Mouse (Mus musculus) erythroblast, embryonic 14.5 days (primary cell): ENCODE data around the gene Fam120c. TPM values are rescaled to one million over a fixed set of nuclear protein-coding genes. Genes with fewer than 3 reads are reported as not detected.

Experiments
- H3K27me3 ChIP-seq: 2 replicates; pipeline ENCODE4 v1.6.1; 2012; ENCODE audit warnings: inconsistent platforms; ENCODE audit not compliant: control insufficient read depth
- H3K36me3 ChIP-seq: 2 replicates; pipeline ENCODE4 v1.6.1; 2012; ENCODE audit warnings: mild to moderate bottlenecking, inconsistent platforms; ENCODE audit not compliant: control insufficient read depth
- H3K4me1 ChIP-seq: 2 replicates; pipeline ENCODE4 v1.6.1; 2012; ENCODE audit warnings: inconsistent platforms; ENCODE audit not compliant: control insufficient read depth
- H3K4me3 ChIP-seq: replicated peaks from 2 replicates; pipeline ENCODE3; 2012; ENCODE audit warnings: moderate library complexity, mild to moderate bottlenecking, inconsistent platforms
- H3K9me3 ChIP-seq: 2 replicates; pipeline ENCODE4 v1.6.1; 2012; ENCODE audit warnings: low read length, inconsistent platforms, mixed read lengths; ENCODE audit not compliant: control insufficient read depth
- GATA1 ChIP-seq: IDR thresholded peaks from 2 replicates; pipeline ENCODE4 v1.6.1; 2012; ENCODE audit warnings: low read length, inconsistent platforms, mixed read lengths
- TAL1 ChIP-seq: IDR thresholded peaks from 3 replicates; pipeline ENCODE4 v1.6.1; 2012; ENCODE audit warnings: low read length, inconsistent platforms, mixed read lengths
- polyA plus RNA-seq: library from polyadenylated mRNA; stranded (reverse); fragments of >175 nt; gene quantifications from 2 replicates; pipeline ENCODE4 v1.2.3, GENCODE M21; 2012

Gene Fam120c
- polyA plus RNA-seq: 0.03 and 0.04 TPM in 2 replicates

- H3K27me3 ChIP-seq: peaks cover 8% of the 10 kb centered on the region
- peak within 1 kb of the TSS; percentile 82 for H3K4me3 ChIP-seq
- peaks cover 3% of the 10 kb centered on the region; the same call in 1 of the 2 replicates for H3K36me3 ChIP-seq
- peaks cover 17% of the 10 kb centered on the region for H3K4me1 ChIP-seq
- TF ChIP-seq TAL1: no peak
- no peak for TF ChIP-seq GATA1
- H3K9me3 ChIP-seq: peaks cover 8% of the 10 kb centered on the region
Observed at GRCm38 (mm10) chrX:151343761-151344500, at the start of gene Fam120c. Fam120c (plus strand) TSS chrX:151344175.

DNA sequence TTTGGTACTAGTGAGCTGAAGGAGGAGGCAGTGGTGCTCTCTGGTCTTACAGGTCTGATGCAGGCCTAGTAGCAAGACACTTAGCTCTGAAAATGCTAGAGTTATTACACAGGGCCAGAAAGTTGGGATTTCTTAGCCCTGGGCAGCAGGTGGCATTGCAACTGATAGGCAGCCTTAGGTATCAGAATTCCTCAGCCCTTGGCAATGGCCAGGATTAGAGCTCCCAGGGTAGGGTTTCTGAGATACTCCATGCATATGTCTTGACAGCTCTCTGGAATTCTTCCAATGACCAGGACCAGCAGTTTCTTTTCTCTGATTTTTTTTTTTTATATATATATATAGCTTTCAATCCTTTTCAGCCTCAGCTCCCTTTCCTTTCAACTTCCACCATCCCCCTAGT lies 45.6 kb upstream of the Fam120c start:
- Histone ChIP-seq H3K27me3 (no peaks in the 10 kb centered on the region), H3K9me3 (no peaks in the 10 kb centered on the region), H3K36me3 (no peaks in the 10 kb centered on the region), H3K4me3 (no peak overlapping the region), H3K4me1 (no peaks in the 10 kb centered on the region)
- TF ChIP-seq TAL1 (no peak), GATA1 (no peak)

- Histone ChIP-seq H3K27me3 (no peaks in the 10 kb centered on the region), H3K9me3 (no peaks in the 10 kb centered on the region), H3K4me1 (no peaks in the 10 kb centered on the region), H3K36me3 (no peaks in the 10 kb centered on the region), H3K4me3 (no peak overlapping the region)
- TF ChIP-seq TAL1 (no peak), GATA1 (no peak)
Observed at GRCm38 (mm10) chrX:151313732-151314131, 30.2 kb upstream of the Fam120c start.

DNA sequence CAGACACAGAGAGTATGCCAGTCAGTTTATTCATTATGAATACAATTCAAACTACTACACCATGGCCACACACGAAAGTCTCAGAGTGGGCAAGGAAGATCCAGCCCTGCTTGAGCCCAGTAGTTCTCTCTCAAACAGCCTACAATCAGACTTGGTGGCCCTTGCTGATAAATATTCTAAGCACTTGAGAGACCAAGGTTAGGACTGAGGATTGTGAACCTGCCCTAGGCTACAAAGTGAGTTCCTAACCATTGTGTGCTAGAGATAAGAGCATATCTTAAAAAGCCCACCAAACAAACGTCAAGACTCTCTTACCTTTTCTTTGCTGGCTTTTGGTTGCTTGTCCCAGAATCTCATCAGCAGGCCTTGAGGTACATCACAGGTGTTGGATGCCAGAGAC lies 10.4 kb upstream of the Fam120c start:
- no peaks in the 10 kb centered on the region for H3K36me3 ChIP-seq
- no peaks in the 10 kb centered on the region; the same call in 1 of the 2 replicates for H3K27me3 ChIP-seq
- H3K9me3 ChIP-seq: no peaks in the 10 kb centered on the region
- TF ChIP-seq TAL1 (no peak), GATA1 (no peak)
- H3K4me1 ChIP-seq: no peaks in the 10 kb centered on the region
- no peak overlapping the region for H3K4me3 ChIP-seq

GRCm38 (mm10) chrX:151337804-151338203 lies 6.2 kb upstream of the Fam120c start:
- Histone ChIP-seq H3K27me3 (no peaks in the 10 kb centered on the region; the same call in 1 of the 2 replicates), H3K4me3 (no peak overlapping the region)

DNA sequence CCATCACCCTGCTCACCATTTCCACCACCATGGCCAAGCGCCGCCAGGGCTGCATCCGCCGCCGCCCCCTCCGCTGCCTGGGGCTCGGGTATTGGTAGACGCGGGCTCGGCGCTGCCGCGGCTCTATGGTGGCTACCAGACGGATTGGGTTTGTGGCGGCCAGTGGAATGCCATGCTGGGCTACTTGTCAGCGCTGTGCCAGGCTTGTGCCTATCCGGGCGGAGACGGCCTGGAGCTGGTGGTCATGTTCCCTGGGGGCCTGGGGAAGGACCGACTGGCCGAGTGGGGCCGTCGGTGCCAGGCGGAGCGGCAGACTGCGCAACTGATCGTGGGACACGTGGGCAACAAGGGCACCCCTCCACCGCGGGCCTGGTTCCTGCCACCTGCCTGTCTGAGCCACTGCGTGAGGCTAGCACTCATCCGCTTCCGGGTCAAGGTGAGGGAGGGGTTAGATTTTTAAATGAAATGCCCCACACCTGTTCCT lies 568 bp downstream of the Fam120c start:
- peaks cover 8% of the 10 kb centered on the region for H3K9me3 ChIP-seq
- peak overlapping the region; percentile 82 for H3K4me3 ChIP-seq
- H3K4me1 ChIP-seq: peaks cover 17% of the 10 kb centered on the region
- peaks cover 6% of the 10 kb centered on the region for H3K36me3 ChIP-seq
- H3K27me3 ChIP-seq: peaks cover 8% of the 10 kb centered on the region
- TF ChIP-seq GATA1 (no peak), TAL1 (no peak)

More at GRCm38 (mm10) chrX:151337804-151338203, 6.2 kb upstream of the Fam120c start:
- TF ChIP-seq GATA1 (no peak), TAL1 (no peak)
- Histone ChIP-seq H3K4me1 (no peaks in the 10 kb centered on the region), H3K36me3 (no peaks in the 10 kb centered on the region), H3K9me3 (no peaks in the 10 kb centered on the region)

DNA sequence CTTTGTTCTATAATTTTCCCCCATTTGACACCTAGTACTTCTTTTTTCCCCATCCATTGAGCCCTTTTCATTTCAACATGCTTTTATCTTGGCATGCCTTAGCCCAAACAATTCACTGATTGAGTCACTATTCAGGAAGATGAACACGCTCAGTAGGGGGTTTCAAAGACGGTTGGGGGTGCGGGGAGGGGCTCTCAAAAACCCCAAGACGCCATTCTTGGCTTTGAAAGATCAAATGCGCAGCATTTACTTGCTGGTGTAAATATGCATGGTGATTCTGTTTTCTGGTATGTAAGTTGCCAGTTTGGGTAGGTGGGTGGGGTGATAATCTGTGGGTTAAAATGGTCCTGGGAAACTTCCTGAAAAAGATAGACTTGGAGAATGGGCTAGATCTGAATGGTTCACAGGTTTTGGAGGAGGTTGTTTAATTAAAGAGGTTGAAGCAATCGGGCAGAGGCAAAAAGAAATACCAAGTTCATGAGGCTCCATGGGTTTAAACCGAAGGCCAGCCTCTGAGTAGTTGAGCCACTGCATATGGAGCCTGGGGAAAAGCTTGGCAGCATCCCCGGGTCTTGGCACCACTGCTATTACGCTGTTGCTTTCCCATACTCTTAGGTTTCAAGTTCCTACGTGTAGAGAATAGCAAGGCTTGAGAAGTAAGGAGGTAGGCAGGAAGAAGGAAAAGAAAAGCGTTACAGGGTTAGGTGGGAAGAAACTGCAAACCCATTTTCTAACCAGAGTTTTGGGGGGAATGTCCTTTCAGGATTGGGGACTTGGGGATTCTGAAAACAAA lies 1.6 kb downstream of the Fam120c start:
- Histone ChIP-seq H3K9me3 (peaks cover 8% of the 10 kb centered on the region), H3K4me1 (peaks cover 17% of the 10 kb centered on the region), H3K4me3 (peak overlapping the region; percentile 82), H3K27me3 (peaks cover 8% of the 10 kb centered on the region), H3K36me3 (peaks cover 8% of the 10 kb centered on the region)
- no peak for TF ChIP-seq TAL1
- no peak for TF ChIP-seq GATA1

GRCm38 (mm10) chrX:151347278-151347677 lies 3.3 kb downstream of the Fam120c start:
- Histone ChIP-seq H3K9me3 (peaks cover 8% of the 10 kb centered on the region), H3K4me1 (peaks cover 17% of the 10 kb centered on the region), H3K4me3 (no peak overlapping the region), H3K36me3 (peaks cover 11% of the 10 kb centered on the region), H3K27me3 (peaks cover 8% of the 10 kb centered on the region)
- TF ChIP-seq GATA1 (no peak), TAL1 (no peak)

DNA sequence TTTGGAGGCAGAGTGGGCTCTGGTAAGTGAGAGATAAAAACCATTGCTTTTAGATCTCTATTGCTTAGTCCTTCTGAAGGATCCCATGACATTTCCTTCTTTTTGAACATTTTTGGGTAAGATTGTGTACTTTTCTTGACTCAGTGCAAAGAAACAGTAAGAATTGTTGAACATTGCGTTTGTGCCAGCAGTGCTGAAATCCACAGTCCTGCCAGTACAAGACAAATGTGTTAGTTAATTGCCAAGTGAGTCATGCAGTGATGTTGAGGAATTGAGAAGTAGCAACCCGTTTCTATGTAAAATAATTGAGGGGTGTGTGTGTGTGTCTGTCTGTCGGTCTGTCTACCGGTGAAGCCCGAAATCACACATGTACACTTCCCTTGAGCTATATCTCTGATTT lies 5.3 kb downstream of the Fam120c start:
- H3K4me1 ChIP-seq: peaks cover 13% of the 10 kb centered on the region
- peaks cover 12% of the 10 kb centered on the region for H3K36me3 ChIP-seq
- H3K9me3 ChIP-seq: peaks cover 4% of the 10 kb centered on the region
- H3K4me3 ChIP-seq: no peak overlapping the region
- H3K27me3 ChIP-seq: peaks cover 4% of the 10 kb centered on the region
- TF ChIP-seq TAL1: no peak
- TF ChIP-seq GATA1: no peak
